11 mouse cellular contexts compared by ENCODE assay signal in genomic region chr4:13248406-13249005, GRCm38 (mm10).
DNase-seq lines count a peak whose midpoint lies in the region; ATAC-seq and TF ChIP-seq lines count a peak whose summit lies in the region.
"Had no signal": no experiment of that assay in that cellular context is flagged by ENCODE, and none has a peak within 500 bp of the region (broad histone marks: within the 10 kb centered on the region; RNA-seq: fewer than 3 reads in every experiment).

No protein-coding gene starts in this region.

- TF ChIP-seq CTCF in E14TG2a.4 (conservative IDR thresholded peaks at IDR 0.05; ENCODE audit: low read length) = no peak
- TF ChIP-seq CTCF in cortical plate, adult 2 months (IDR thresholded peaks at IDR 0.05; ENCODE audit: extremely low read depth, insufficient read depth, low read length) = no peak
- no peak for TF ChIP-seq CTCF in left cerebral cortex, adult 2 months (IDR thresholded peaks at IDR 0.05)

- H3K9me3 ChIP-seq in embryonic facial prominence, embryonic 15.5 days (replicated peaks) = no peaks in the 10 kb centered on the region
- H3K9me3 ChIP-seq in embryonic facial prominence, embryonic 10.5 days = no peaks in the 10 kb centered on the region
- 0 out of 2 replicates have a peak, but pooled peaks cover 6% of the 10 kb centered on the region for H3K9me3 ChIP-seq in E14TG2a.4 (ENCODE audit: low read length)

- DNase-seq in embryonic facial prominence, embryonic 10.5 days (ENCODE audit: low spot score) = no peak
- DNase-seq in left cerebral cortex, adult 2 months (ENCODE audit: extremely low spot score in 1 of 2, low spot score in 2 of 2) = peak; percentile 15 to 28
- no peak for DNase-seq in kidney, adult 11 months
- no peak for DNase-seq in heart, postnatal 36 days
- no peak for DNase-seq in heart, adult 18-20 months
- DNase-seq: heart, adult 2 months had no signal

- H3K36me3 ChIP-seq in embryonic facial prominence, embryonic 15.5 days = no peaks in the 10 kb centered on the region
- H3K36me3 ChIP-seq in embryonic facial prominence, embryonic 10.5 days (replicated peaks) = no peaks in the 10 kb centered on the region
- H3K36me3 ChIP-seq in E14TG2a.4 (ENCODE audit: insufficient read depth, low read length) = no peaks in the 10 kb centered on the region

- 73% methylated on average over 19 of the region's 19 CpGs for WGBS in embryonic facial prominence, embryonic 15.5 days
- 95% methylated on average over 19 of the region's 19 CpGs for WGBS in embryonic facial prominence, embryonic 10.5 days

- no peaks in the 10 kb centered on the region for H3K27me3 ChIP-seq in embryonic facial prominence, embryonic 15.5 days
- no peaks in the 10 kb centered on the region for H3K27me3 ChIP-seq in embryonic facial prominence, embryonic 10.5 days (replicated peaks; ENCODE audit: low read depth, poor library complexity, severe bottlenecking)
- H3K27me3 ChIP-seq in E14TG2a.4 (ENCODE audit: insufficient read depth, low read length) = no peaks in the 10 kb centered on the region

- no peak overlapping the region for H3K27ac ChIP-seq in embryonic facial prominence, embryonic 15.5 days (replicated peaks)
- no peak overlapping the region for H3K27ac ChIP-seq in embryonic facial prominence, embryonic 10.5 days (replicated peaks)
- no peak overlapping the region for H3K27ac ChIP-seq in cortical plate, adult 2 months (ENCODE audit: insufficient read depth, low read length)
- no peak overlapping the region for H3K27ac ChIP-seq in left cerebral cortex, adult 2 months
- H3K27ac ChIP-seq: heart, adult 2 months had no signal

- ATAC-seq in embryonic facial prominence, embryonic 15.5 days (ENCODE audit: insufficient number of reproducible peaks, low FRiP score, low TSS enrichment, low read depth) = no peak
- ATAC-seq: intestine, postnatal 0 days had no signal

- no peak overlapping the region for H3K4me3 ChIP-seq in embryonic facial prominence, embryonic 15.5 days (replicated peaks)
- no peak overlapping the region for H3K4me3 ChIP-seq in embryonic facial prominence, embryonic 10.5 days
- H3K4me3 ChIP-seq in E14TG2a.4 (replicated peaks; ENCODE audit: low read length) = 0 out of 2 replicates have a peak overlapping the region, but pooled peaks have one; percentile 4
- H3K4me3 ChIP-seq in cortical plate, adult 2 months (ENCODE audit: insufficient read depth, low read length) = peak overlapping the region; percentile 35
- H3K4me3 ChIP-seq in left cerebral cortex, adult 2 months = peak overlapping the region; percentile 41
- H3K4me3 ChIP-seq: heart, adult 2 months; myocyte had no signal

- H3K9ac ChIP-seq in embryonic facial prominence, embryonic 15.5 days = no peak overlapping the region

- H3K4me2 ChIP-seq in embryonic facial prominence, embryonic 15.5 days (replicated peaks) = peak overlapping the region; percentile 6; the same call in 1 of the 2 replicates

- TF ChIP-seq POLR2A in cortical plate, adult 2 months (IDR thresholded peaks at IDR 0.05; ENCODE audit: extremely low read depth, insufficient read depth, low read length) = no peak

- intact Hi-C loops in left cerebral cortex, adult 2 months (cut with DNase I) = no loop called here
- intact Hi-C loops in heart, postnatal 36 days (cut with DNase I) = loop anchor here (10.0 kb wide), 1 partner anchor 536 kb away; no protein-coding TSS in a partner anchor

- peaks cover 2% of the 10 kb centered on the region; the same call in 1 of the 2 replicates for H3K4me1 ChIP-seq in embryonic facial prominence, embryonic 15.5 days
- peaks cover 5% of the 10 kb centered on the region for H3K4me1 ChIP-seq in embryonic facial prominence, embryonic 10.5 days
- no peaks in the 10 kb centered on the region for H3K4me1 ChIP-seq in E14TG2a.4 (replicated peaks; ENCODE audit: low read depth, low read length)
- H3K4me1 ChIP-seq in cortical plate, adult 2 months (ENCODE audit: control insufficient read depth, insufficient read depth, low read length) = no peaks in the 10 kb centered on the region

Comparison
In these comparisons a context has a peak if more than half of its experiments do, and no peak if none do; other contexts are left out.
1. H3K4me3 ChIP-seq: peak in E14TG2a.4 (single experiment), cortical plate, adult 2 months (single experiment) and left cerebral cortex, adult 2 months (single experiment); none in embryonic facial prominence, embryonic 15.5 days (single experiment) and embryonic facial prominence, embryonic 10.5 days (single experiment).
2. DNase-seq: peak in left cerebral cortex, adult 2 months (2 of 2); none in embryonic facial prominence, embryonic 10.5 days (single experiment), kidney, adult 11 months (single experiment), heart, postnatal 36 days (0 of 2) and heart, adult 18-20 months (0 of 2).